Mouse (Mus musculus): ENCODE measurements at regions not wholly inside any gene's neighbourhood (a gene's known extent, or its start where the extent isn't known, plus 50 kb on each side); places are given as distances from the start of the nearest gene placed in this dataset.

- no peak for DNase-seq
Measured at GRCm38 (mm10) chr19:37754024-37754423, 56.4 kb downstream of the Cyp26a1 start.

DNA sequence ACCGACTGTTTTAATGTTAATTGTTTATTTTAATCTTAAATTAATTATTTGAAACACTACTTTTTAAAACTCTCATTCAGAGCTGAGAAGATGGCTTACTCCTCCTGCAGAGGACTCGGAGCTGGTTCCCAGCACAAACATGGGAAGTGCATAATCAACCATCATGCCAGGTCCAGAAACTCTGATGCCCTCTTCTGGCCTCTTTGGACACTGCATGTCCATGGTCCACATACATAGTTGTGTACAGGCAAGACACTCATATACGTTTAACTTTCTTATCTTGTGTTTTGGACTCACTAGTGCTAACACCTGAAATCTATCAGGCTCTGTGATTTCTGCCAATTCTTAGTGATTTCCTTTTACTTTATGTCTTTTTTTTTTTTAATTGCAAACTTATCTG, 57.8 kb downstream of the Cyp26a1 start:
- peak in 1 of 2 experiments; percentile 7 for DNase-seq

DNA sequence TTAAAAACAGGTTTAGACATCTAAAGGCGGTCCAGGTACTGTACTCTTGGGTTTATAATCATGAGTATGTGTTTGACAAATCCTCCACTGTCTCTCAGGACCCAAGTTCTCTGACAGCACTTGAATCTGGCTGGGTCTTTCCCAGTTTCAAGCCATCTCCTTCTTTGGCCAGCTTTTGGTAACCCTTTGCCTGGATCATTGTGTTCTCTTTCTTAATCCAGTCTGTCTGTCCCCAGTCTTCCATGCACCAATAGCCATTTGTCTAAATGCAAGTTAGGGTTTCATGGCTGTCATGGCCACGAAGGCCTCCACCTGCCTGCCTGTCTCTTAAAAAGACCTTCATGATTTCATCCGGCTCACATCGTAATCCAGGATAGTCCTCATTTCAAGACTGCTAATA, 71.8 kb downstream of the Cyp26a1 start:
- DNase-seq = no peak

- no peak for DNase-seq
Measured at GRCm38 (mm10) chr19:37771956-37772355, 74.4 kb downstream of the Cyp26a1 start.

- no peak for DNase-seq
Measured at GRCm38 (mm10) chr19:37774551-37774950, 77.0 kb downstream of the Cyp26a1 start.

DNA sequence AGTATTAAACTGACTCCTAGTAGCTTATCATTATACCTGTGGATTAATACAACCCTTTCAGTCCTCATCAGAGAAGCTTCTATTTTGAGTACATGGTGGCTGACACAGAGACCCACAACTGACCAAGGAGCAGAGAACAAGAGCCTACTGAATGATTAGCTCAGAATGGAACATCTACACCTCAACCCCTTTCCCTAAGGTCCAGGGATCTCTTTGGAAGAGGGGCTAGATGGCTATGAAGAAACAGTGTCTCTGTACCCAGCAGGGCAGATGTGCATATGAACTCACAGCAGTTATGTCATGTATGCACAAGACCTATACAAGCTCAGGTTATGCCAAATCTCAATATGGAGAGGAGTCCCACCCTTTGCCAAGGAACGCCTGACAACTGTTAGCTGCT, 77.4 kb downstream of the Cyp26a1 start:
- no peak for DNase-seq

- DNase-seq = no peak
Measured at GRCm38 (mm10) chr19:37777961-37778360, 80.4 kb downstream of the Cyp26a1 start.

DNA sequence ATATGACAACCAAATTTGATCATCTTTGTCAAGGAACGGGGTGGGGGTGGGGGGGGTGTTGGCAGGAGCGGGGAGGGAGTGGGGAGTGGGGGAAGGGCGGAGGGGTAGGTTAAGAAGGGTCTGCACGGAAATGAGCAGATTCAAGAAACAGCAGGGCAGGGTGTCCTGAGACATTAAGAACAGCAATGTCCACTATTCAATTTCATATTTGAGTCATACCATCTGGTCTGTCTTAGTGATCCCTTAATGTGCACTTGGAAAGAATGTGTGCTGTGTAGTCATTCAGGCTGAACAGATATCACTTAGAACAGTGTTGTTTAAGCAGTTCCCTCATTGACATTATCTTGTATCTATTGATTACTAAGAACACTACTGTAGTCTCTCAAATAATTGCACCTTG, 81.0 kb downstream of the Cyp26a1 start:
- no peak for DNase-seq

GRCm38 (mm10) chr19:37788540-37788939, 90.9 kb downstream of the Cyp26a1 start:
- DNase-seq = no peak

DNA sequence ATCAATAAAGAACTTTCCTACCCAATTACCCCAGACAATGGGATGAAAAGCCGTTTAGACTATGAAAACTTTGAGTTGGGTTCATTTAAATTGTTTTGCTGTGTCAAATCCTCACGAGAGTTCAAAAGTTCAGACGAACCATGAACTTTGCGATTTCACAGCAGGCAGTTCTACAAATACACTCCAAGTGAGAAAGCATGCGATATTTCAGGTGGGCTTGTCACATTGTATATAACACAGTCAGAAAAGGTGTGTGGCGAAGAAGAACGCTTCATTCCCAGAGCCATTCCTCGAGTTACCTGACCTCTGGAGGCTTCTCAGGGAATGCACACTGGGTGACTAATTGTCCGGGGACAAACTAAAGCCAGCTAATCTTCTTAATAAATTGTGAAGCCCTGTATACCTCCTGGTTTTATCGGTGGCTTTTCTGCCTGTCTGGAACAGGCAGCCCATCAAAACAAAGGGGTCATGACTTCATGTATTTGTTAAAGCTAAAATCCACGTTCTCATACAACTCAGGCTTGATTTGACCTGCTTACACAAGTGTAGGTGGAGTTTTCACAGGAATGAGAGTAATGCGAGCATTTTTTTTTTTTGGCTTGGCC, 92.1 kb downstream of the Cyp26a1 start:
- no peak for DNase-seq

DNA sequence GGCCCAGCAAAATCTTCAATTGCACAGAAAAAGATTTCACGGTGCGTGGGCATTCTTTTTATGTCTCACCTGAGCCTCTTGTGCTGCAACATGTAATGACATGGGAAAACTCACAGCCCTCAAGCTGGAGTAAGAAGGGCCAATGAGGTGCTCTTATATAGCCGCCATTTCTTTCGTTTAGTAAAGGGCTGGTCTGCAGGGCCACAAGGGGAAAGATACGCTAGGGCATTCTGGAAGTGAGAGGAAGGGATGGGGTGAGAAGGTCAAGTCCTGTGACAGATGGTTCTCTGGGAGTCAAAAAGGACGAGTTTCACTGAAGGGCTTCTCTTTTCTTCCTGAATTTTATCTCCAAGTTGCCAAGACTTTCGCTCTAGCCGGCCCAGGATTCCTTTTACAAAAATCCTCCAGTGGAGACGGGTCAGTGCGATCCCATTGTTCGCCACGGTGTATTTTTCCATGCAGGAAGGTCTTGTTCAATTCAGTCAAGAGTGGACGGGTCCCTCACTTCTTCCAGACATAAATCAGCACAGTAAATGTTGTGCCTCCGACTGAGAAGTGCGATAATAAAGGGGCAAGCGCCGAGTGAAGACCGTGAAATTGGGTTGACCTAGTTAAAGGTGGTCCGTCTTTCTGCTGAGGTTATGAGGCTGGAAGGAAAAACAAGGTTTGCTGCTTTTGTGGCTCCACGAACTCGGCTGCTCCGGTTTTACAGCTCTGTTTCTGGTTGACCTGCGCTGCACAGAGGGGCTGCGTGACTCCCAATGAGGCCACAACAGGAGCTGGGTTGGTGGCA, 92.9 kb downstream of the Cyp26a1 start:
- DNase-seq = no peak

GRCm38 (mm10) chr19:37793176-37793575, 95.6 kb downstream of the Cyp26a1 start:
- DNase-seq = no peak

- no peak for DNase-seq
Measured at GRCm38 (mm10) chr19:37795552-37796343, 98.2 kb downstream of the Cyp26a1 start.

GRCm38 (mm10) chr19:37800161-37800660, 102.6 kb downstream of the Cyp26a1 start:
- DNase-seq = no peak

DNA sequence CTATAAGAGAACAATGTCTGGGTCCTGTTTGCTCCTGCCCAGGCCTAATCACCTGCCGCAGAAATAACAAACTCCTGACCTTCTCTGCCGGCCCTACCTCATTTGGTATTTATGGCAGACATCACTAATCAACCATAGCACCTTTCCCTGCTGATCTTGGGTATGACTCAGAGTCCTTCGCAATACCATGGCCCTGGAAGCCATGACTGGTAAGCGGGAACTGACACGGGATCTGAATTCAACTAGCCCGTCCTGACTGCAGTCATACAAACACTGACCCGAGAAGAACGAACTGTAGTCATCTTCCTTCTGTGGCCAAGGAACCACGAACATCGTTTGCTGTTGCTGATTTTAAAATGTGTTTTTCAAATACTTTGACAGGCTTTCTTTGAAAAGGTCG, 112.1 kb downstream of the Cyp26a1 start:
- DNase-seq = no peak

GRCm38 (mm10) chr19:37814089-37815073, 116.8 kb downstream of the Cyp26a1 start:
- no peak for DNase-seq

DNA sequence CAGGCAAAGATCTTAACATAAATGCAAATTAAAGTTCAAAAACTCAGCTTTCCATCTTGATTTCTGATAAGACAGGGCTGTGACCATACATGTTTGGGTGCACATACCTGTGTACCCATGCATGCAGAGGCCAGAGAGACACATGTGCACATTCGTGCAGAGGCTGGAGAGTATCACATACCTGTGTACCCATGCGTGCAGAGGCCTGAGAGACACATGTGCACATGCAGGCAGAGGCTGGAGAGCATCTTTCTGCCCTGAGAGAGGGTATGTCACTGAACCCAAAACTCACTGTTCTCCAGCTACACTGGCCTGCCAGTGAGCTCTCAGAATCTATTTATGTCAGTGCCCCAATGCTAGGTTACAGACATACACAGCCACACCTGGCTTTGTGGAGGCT, 118.0 kb downstream of the Cyp26a1 start:
- no peak for DNase-seq

DNA sequence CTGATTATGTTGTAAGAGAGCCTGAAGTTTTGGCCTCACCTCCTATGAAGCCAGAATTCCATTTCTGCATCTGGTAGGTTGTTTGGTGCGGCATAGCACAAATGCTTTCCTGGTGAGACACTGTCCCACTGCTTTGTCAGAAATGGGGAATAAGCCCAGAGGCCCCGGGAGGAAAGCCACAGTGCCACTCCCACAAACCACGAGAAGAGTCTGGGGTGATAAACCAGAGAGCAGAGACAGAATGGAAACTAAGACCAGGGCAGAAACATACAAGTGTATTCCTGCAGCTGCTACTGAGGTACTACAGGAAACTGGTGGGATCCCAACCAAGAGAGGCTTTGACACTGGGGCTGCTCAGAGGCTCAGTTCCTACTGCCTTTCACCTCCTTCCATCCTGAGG, 123.6 kb downstream of the Cyp26a1 start:
- DNase-seq = no peak

DNA sequence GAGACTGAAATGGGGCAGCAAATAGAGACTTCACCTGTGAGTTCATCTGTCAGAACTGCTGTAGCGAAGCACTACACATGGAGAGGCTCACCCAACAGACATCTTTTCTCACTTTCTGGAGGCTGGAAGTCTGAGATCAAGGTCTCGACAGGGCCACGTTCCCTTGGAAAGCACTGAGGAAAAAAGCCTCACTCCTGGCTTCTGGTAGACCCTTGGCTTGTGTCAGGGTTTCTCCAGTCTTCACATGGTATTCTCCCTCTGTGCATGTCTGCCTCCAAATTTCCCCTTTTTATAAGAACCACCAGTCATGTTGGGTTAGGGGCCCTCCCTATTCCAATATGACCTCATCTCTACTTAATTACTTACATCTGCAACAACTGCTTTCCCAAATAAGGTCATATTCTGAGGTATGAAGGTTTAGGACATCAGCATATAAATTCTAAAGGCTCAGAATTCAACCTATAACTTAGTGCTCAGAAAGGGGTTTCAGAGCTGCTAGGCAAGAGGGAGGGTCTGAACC, 124.1 kb downstream of the Cyp26a1 start:
- DNase-seq = no peak

- no peak for DNase-seq
Measured at GRCm38 (mm10) chr19:37824155-37824554, 126.6 kb downstream of the Cyp26a1 start.

- DNase-seq = no peak
Measured at GRCm38 (mm10) chr19:37831406-37831805, 133.8 kb downstream of the Cyp26a1 start.

DNA sequence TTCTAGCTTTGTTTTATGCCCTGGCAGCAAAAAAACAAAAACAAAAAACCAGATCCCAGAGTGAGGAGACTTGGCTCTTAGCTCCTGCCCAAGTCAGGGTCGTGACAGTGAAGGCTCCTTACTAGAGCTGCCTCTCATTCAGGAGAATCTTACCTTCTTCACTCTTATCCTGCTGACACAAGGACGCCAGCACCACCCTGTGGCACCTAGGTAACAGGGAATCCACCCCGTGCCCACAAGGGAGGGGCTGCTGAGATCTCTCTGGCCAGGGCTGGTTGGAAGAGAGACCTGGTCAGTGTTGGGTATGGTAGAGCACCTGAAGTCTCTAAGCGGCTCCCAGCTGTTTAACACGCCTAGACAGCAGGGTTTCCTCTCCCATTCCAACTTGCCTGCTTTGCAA, 139.3 kb downstream of the Cyp26a1 start:
- no peak for DNase-seq

All from thymus, postnatal 36 days (tissue).